Mouse (Mus musculus) cerebellum, adult 11-12 months (tissue): ENCODE data around the gene Lrig1.

ENCODE experiments used
- DNase-seq: peaks from one replicate; pipeline ENCODE4 v3.0.0; 2022

Gene Lrig1

DNA sequence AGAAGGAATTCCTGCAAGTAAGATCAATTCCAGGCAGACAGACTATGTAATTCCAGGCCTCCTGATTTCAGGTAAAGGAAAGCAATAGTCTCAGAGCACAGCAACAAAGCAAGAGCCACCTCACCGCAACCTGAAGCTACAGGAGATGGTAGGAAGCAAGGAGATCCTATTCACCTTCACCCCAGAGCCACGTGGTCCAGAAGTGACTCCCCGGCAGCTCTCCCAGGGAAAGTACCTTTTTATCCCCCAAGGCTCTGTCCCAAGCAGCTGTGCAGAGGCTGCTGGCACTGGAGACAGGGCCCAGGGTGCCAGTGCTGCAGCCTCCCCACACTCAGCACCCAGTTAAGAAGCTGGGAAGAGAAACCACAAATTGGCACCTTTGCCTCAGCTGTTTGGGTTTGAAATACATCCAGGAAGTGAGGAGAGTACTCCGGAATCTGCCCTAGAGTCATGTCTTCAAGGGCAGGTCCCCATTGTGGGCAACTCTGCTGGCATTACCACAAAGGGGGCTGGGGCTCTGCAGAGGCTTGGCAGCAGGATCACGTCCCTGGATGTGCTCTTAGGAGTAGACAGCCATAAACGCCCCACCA lies 53.6 kb downstream of the Lrig1 start:
- DNase-seq, result no peak

DNA sequence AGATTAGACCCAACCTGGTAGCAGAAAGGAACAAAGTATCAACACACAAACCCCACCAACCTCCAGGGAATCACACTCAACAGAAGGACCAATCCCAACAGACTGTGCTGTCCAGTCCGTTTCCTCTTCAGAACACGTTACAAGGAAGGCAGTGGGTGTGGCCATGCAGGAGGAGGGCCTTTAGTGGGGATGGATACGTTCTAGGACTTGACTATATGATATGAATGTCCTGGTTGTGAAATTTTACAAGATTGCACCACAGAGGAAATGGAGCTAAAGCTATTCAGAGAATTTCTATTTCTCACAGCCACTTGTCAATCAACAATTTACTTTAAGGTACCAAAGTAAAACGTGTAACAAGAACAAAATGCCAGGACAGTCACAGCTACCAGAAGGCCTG lies 54.2 kb downstream of the Lrig1 start:
- DNase-seq, result no peak

DNA sequence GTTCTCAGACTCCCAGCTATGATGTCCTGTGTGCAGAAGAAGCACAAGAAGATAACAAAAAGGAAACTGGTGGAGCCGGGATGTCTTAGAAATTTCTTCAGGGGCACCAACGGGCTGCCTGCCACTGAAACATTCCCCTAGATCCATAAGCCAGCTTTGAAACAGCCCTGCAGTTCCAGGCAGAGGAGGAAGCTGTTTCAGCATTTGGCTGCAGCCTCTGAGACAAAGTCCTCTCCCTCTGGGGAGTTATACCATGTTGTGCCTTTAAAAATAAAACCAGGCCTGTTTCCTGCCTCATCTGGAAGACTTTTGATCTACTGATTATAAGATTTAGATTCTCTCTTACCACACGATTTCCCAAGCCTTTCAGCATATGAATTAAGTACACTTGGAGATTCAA lies 55.3 kb downstream of the Lrig1 start:
- no peak for DNase-seq

DNA sequence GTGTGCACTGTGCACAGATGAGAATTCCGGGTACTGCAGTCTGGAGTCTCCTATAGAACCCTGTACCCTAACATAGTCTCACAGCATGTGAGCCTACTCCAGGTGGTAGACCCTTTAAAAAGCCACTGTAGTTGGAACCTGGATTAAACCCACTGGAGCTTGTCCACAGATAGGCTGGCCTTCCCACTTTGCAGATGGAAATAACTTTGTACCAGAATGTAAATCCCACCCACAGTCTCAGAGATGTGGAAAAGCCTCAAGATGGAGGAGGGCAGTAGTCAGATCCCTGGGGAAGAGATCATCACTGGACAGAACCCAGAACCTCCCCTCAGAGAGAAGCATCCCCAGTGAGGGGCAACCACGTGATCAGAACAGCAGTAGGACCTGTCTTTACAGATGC lies 56.0 kb downstream of the Lrig1 start:
- DNase-seq, result no peak

DNA sequence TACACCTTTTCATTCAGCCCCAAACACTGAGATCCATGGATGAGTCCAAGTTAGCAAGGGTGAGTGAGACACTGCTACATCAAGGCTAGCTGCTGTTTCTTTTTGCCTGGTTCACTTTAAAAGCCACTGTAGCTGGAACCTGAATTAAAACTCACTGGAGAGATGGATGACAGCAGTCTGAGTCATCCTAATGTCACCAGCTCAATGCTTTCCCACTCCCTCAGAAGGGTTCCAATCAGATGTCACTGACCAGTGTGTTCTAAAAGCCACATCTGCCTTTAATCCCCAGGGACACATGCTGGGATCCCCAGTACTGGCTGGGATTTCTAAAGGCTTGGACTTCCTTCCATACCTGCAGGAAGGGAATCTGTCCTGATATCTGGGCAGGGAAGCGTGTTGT lies 57.9 kb downstream of the Lrig1 start:
- DNase-seq, result no peak

DNA sequence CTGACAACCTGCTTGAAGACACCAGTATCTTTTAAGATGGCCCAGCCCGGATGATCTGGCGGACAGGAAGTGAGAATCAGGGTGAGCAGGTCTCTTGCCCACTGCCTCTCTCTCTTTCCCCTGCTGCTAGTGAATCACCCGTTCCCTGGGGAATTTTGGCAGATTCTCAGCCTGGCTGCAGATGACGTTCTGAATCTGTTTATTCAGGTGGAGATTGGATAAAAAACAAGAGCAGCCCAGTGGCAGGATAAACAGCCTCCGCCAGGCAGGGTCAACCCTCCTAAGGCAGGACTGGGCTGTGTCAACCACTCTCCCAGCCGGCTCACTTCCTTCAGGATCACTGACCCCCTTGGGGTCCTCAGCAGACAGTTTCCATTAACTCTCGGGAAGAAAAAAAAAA lies 59.7 kb downstream of the Lrig1 start:
- peak; percentile 78 for DNase-seq

DNA sequence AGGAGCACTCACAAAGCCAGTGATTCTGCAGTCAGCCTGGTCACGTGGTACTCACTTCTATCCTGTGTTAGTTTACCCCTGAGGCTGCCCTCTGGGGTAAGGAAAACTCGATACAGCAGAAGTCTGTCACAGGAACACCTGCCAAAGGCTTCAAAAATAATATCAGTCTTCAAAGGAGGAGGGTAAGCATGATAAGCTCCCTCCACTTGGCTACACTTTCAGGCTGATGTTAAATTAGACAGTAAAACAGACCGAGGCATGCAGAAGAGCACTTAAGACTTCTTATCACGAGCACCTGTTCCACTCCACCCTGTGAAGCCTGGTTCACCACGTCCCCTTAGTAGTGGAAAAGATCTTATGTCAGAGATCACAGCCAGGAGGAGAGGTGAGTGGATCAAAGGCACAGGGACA lies 62.9 kb downstream of the Lrig1 start:
- no peak for DNase-seq

DNA sequence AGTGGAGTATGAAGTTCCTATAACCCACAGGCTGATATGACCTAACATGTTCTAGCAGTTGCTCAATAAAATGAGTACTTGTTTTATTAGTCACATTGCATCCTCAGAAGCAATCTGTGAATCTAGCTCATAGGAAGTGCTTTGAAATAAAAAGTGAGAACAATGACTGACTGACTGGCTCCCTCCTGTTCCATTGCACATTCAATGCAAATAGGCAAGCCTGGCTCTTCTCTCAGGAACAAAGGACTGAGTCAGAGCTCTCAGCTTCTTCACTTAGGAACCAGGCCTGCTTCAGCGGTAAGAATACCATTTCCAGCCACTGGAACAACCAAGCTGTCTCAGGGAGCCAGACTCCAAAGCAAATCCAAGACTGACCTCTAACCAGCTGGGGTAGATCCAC lies 64.6 kb downstream of the Lrig1 start:
- no peak for DNase-seq

DNA sequence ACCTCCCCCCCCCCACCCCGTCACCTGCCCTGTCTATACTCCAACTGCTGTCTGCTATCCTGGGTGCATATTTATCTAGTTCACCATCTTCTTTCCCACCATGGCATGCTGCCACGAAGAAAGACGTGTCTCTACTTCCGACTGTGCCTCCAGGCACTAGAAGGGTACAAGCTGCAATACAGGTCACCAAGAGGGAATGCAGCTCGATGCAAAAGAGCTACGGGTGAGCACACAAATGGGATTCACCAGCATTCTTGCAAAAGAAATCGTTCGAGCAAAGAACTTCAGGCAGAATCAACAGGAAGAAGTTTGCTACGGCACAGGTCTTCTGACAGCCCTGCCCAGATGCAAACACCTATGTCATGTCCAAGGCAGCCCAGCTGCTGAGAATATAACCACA lies 65.2 kb downstream of the Lrig1 start:
- no peak for DNase-seq

DNA sequence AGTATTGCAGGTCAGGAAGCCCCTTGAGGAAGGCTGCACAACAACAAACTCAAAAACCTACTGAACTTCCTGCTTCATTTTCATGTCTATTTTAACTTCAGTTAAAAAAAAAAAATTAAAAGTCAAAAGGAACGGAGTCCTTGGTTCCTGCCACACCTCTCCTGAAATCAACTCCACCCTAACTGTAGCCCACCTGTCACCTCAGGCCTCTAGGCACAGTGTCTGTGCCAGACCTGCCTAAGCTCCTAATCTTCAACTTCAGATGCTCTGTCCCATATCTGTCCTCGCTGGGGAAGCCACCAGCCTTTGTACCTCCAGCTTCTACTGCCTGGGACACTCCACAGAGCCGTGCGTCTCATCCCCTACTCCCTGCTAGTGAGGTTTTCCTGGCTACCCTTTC lies 65.7 kb downstream of the Lrig1 start:
- no peak for DNase-seq

DNA sequence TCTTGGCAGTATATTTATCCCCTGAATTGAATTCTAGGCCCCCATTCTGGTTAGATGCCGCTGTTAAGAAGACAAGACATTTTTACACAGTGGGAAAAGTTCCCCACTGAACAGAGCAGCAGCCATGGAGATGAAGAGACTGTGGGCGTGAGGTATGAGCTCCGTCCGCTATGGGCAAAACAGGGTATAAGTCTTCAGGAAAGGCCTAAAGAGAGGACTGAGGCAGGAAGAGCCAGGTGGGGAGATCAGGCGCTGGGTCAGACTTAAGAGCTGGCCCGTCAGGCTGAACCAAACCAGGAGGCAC lies 68.2 kb downstream of the Lrig1 start:
- DNase-seq, result no peak

DNA sequence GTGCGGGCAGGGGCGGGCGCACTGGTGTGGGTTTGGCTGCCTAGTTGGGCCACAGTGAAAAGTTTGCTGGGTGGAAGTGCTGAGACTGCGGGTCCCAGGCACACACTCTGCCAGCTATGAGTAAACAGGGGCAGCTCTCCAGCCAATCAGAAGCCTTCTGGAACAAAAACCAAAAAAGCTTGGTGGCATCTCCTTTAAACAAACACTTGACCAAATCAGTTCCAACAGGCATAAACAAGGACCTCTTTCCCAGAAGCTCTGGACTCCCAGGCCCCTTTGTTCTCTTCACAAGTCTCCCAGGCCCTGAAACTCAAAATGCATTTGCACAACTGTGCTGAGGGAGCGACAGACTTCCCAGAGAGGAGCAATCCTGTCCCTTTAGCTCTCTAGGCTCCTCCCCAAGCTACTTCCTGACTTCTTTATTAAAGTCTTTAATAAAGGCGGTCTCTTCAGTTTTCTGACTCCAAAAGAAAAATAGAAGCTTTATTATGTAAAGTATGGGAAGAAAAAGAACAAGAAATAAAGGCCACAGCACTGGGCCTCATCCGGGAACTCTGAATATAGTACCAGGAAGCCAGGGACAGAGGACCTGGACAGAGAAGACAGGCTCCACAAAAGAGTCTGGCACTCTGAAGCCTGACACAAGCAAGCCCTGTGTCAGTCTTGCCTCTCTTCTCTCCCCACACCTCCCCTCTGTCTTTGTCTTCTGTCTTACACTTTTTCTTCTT lies 68.7 kb downstream of the Lrig1 start:
- peak; percentile 42 for DNase-seq

DNA sequence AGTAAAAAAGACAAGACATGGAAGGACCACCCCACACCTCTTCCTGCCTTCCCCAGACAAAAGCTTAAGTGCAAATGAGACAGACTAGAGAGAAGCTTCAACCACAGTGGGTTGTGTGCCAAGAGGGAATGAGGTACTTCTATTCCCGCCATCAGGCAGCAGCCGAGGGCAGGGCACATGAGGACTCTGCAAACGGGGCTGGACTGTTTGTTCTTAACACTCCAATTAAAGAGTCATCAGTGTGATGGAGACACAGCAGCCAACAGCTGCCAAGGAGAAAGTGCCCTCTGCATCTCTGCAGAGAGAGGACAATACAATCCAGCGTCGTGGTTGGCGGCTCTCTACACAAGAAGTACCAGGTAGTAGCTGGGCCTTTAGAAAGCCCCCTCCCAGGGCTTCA lies 71.2 kb downstream of the Lrig1 start:
- DNase-seq, result no peak

DNA sequence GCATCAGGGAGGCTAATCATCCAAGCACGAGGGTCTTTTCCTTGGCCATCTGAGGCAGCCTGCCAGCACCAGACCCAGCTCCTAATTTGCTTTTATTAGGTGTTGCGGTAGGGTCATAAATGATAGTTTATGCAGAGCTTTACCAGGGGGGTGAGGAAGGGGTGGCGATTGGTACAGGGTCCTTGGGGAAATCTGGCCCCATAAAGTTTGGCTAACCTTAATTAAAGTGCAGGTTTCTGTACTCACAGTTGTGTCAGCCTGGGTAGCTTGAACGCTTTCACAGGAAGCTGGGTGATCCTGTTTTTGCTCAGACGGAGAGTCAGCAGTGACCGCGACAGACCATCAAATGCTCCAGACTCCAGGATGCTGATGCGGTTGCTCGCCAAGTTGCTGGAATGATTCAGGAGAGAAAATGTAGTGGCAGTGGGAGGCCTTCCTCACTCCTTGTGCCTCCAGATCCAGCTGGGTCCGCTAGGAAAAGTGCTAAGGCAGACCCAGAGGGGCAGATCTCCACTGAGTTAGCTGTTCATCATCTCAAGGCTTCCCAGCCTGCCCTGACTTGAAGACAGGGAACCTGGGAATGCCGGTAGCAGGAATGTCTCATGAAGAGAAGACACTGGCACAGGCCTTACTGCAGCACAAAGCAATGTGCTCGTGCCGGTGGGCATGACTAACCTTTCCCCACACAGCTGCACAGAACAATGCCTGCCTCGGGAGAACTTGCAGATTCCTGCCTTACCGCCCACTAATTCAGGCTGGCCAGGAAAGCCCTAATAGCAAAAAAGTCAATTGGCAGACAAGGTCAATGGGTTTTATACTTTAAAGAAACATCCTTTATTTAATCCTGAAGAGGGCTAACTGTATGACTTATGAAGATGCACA lies 72.0 kb downstream of the Lrig1 start:
- DNase-seq, result no peak

DNA sequence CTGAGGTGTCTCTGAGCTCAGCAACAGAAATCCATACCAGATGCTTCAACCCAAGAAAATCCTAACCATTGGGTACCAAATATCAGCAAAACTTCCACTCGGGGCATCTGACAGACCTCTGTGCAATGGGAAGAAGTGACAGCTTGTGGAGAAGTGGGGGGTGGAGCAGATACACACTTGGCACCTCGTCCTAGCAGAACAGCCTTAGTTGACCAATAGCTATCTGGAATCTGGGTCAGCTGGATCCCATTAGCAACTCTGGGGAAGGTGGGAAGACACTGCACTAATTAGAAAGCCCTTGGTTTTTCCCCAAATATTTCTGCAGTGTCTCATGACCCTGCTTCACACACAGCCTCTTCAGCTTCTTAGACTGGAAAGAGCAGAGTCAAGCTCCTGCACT lies 73.2 kb downstream of the Lrig1 start:
- DNase-seq, result peak; percentile 66

DNA sequence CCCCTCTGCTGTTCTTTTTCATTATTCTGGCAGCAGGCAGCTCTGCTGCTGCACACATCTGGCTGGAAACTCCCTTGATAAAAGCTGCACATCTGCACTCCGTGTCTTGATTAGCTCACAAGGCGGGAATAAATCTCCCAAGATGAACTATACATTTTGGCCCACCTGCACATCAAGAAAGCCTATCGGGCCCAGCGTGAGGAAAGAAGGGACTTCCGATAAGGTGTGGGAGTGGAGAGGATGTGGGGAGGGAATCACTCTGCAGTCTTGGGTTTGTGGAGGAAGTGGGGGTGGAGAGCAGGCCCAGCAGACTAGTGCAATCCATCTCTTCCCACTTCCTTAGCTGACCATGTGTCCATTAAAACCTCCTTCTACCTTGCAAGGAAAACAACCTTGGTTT lies 74.1 kb downstream of the Lrig1 start:
- no peak for DNase-seq

DNA sequence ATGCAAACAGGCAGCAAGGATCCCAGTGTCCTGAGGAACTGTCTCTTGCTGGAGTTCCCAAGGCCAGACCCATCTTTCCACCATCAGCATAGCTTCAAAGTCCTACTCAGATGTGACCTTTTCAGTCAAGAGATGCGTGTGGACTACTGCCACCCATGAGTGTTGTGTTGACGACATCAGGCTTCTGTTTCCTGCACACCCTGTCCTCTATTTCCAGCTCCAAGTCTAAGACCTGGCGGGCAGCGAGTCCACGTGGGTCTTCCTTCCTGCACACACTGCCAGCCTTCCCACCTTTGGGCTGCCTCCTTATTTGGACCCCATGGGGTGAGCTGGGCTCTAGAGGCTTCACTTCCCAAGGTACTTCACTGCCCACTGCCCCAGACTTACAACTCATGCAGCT lies 75.4 kb downstream of the Lrig1 start:
- no peak for DNase-seq

DNA sequence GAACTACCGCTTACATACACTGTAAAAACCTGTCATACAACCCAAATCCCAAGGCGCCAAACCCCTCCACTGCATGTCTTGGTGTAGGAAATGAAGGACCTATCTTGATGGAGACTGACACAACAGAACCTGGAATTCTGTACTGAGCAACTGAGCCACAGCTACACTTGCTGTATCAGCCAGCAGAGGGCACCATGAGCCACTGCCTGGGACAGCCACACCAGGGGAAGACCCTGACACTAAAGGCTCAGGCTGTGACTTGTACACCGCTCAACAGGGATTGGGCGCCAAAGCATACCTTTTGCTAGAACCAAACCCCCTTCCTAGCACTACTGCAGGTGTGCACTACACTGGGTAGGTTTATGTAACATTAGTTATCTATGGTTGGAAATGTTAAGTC lies 77.0 kb downstream of the Lrig1 start:
- peak; percentile 56 for DNase-seq

DNA sequence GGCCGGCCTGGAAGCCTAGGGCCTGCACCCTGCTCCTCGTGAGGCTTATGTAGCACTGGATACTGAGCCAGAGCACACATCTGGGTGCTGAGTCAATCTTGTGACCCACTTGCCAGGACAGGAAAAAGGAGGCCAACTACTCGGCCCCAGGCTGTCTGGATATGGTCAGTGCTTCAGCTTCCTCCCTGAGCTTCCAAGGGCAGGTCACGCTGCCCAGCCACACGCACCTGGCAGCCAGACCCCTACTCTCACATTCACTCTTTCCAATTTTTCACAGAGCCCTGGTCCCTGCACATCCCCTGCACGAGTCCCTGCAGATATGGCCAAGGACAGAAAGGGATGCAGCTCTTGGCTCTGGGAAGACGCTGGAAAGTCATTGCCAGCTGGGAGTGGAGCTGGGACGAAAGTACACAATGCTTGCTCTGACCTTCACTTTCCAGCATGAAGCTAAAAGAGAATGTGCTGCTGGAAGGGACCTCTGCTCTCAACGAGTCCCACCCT lies 79.1 kb downstream of the Lrig1 start:
- no peak for DNase-seq

DNA sequence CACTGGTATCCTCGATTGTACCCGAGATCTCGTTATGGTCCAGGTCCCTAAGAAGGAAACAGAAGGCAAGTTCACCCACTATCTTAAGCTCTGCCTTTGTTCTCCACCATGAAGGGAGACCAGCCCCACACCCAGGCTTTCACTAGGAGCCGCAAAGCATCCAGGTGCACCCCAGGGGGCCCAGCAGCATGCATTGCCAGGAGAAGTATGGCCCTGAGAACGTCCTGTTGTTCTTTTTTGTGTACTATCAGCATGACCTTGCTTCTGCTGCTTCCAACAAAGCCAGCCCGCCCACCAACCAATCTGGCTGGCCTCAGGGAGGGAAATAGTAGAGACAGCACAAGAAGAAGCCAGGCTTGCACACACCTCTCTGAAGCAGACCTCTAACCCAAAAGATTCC lies 79.7 kb downstream of the Lrig1 start:
- DNase-seq, result no peak

DNA sequence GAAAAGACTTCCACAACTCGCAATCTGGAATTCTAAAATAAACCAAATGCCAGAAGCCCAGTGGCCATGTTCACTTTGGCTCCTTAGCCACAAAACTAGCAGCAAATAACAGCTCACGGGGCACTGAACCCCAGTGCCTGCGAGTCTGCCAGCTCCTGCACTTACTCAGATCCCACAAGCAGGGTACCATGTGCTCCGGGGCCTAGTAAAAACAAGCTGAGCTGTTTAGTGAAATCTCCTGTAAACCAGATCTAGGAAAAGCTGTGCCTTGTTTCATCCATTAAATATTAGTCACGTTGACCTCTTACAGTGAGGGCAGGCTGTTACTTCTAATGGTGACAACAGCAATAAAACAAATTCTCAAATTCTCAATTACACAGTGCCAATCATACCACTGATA lies 81.3 kb downstream of the Lrig1 start:
- DNase-seq, result no peak

DNA sequence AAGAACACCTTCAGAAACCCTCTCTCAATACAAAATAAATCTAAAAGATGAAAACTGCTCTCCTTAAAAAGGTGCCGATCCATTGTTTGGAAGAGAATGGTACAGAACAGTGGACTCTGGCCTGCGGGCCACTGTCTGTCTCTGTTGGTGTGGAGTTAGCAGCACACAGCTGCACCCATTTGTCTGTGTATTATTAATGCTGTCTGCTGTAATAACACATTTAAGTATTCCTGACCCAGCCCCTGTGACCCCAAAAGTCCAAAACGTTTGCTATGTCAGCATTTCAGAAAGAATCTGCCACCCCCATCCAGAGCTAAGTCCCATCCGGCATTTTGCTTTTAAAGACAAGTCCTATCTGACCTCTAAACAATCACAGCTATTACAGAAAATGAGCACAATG lies 84.0 kb downstream of the Lrig1 start:
- no peak for DNase-seq

DNA sequence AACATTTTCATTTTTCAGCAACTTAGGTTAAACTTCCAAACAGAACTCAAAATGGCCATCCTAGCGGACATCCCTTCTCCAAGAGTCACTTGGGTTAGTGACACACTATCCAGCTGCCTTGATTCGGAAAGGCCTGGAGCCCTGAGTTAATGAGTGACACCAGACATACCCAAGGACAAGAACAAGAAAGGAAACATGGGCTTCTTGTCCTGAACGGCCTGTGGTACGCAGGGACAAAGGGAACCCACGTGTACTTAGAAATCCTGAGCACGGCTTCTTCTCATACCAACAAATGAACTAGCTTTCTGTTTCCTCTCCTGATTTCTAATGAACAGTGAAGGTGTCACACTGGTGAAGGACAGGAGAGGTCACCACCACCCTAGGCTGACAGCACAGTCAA lies 85.6 kb downstream of the Lrig1 start:
- DNase-seq, result no peak

DNA sequence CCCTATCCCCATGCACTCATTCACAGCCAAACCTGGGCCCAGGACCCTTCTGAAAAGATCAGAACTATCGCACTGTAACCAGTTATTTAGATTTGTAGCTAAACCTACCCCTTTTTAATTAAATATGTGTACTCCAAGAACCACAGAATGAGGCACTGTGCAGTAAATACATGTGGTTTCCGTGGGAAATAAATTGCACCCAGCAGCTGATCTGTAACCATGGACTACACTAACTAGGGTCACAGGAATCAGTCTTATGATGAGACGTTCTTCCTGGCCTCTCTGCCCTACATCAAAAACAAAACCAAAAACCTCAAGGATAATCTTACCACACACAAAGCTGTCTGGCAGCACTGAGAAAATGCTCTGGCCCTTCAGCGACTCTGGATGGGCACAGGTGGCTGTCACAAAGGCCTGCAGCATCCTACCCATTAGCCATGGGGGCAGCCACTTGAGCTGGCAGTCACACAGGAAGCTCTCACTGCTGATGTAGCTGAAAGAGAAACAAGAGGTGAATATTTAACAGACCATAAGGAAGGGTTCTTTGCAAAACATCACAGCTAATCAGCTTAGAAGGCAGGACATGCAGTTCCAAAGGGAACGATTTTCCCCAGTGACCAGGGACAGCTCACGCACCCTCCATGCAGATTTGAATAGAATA lies 86.6 kb downstream of the Lrig1 start:
- no peak for DNase-seq
